Mouse (Mus musculus): ENCODE data around the gene Ccnf.
A peak's percentile ranks its signal among the peaks of the same experiment; 100 is the strongest.

Ccnf gene

GRCm38 (mm10) chr17:24251320-24252069, at the start of gene Ccnf:
Gene Ccnf, minus strand, starts transcription at chr17:24251484.
- DNase-seq (ENCODE audit: low read depth, low spot score): peak; percentile 96

DNA sequence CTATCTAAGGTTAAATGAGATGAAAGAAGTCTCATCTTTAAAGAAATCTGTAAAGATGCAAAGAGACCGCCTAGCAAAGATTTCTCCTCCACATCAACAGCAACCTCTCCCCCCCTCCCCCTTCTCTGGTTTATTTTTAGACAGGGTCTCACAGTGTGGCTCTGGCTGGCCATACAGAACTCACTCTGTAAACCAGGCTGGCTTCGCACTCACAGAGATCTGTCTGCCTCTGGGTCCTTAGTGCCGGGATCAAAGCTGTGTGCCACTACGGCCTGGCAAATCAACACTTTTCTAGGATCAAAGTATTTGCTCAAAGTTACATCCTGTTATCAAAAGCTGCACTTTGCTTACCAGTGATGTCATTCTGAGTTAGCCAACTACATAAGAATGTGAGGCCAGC, 49.4 kb upstream of the Ccnf start:
- DNase-seq (ENCODE audit: low read depth, low spot score): no peak

GRCm38 (mm10) chr17:24289338-24289737, 38.1 kb upstream of the Ccnf start:
- DNase-seq (ENCODE audit: low read depth, low spot score): no peak

DNA sequence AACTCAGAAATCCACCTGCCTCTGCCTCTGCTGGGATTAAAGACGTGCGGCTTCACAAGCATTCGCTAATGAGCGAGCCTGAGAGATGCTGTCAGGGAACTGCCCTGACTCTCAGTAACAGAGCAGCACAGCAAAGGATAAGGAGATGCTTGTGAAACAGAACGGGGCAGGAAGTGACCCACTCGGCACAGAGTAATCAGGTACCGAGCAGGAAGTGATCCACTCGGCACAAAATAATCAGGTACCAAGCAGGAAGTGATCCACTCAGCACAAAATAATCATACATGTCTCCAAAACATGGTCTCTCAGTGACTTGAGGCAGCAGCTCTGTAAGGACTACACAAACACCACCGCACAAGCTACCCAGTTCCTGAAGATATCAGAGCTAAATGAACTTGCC, 37.2 kb upstream of the Ccnf start:
- DNase-seq (ENCODE audit: low read depth, low spot score): no peak

- no peak for DNase-seq (ENCODE audit: low read depth, low spot score)
These were observed 34.4 kb upstream of the Ccnf start for GRCm38 (mm10) chr17:24285680-24286079.

DNA sequence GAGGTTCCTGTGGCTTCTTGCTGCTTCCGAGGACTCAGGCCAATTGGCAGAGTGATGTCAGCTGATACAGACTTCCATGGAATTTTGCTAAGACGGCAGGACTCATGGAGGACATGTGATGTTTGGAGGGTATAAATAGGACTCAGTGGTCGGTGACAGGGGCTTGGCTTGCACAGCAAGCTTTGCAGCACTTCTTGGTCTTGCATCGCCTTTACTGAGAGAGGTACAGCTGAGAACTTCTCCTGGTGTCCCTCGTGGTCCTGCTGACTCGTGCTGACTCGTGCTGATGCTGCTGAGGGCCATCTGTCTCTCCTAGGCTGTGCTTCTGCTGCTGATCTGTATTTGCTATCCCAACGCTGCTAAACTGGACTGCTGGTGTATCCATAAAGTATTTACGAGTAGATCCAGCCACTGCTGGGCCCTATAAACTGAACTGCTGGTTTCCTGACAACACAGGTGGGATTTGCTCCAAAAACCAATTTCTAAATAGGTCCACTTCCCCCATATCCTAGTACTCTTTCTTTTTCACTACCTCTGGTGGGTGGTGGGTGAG, 32.1 kb upstream of the Ccnf start:
- peak; percentile 47 for DNase-seq (ENCODE audit: low read depth, low spot score)

DNA sequence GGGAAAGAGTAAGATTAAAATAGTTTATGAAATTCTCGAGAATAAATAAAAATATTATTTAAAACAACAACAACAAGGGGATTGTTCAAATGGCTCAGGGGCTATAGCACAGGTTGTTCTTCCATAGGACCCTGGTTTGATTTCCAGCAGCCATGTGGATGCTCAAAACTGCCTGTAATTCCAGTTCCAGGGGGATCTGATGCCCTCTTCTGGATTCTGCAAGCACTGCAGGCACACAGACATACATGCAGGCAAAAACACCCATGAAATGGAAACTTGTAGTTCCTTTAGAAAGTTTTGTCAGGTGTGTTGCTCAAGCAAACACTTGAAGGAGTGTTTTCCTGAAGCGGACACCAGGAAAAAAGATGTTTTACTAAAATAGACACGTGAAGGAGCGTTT, 31.4 kb upstream of the Ccnf start:
- DNase-seq (ENCODE audit: low read depth, low spot score): no peak

GRCm38 (mm10) chr17:24279907-24280306, 28.6 kb upstream of the Ccnf start:
- DNase-seq (ENCODE audit: low read depth, low spot score): no peak

DNA sequence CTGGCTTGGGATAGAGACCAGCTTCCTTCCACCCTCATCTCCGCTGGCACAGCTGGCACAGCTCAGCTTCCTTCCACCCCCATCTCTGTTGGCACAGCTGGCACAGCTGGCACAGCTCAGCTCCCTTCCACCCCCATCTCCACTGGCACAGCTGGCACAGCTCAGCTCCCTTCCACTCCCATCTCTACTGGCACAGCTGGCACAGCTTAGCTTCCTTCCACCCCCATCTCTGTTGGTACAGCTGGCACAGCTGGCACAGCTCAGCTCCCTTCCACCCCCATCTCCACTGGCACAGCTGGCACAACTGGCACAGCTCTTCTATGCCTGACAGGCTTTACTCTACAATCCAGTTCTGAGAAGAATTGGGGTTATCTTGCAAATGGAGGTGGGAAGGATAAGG, 15.8 kb upstream of the Ccnf start:
- no peak for DNase-seq (ENCODE audit: low read depth, low spot score)

DNA sequence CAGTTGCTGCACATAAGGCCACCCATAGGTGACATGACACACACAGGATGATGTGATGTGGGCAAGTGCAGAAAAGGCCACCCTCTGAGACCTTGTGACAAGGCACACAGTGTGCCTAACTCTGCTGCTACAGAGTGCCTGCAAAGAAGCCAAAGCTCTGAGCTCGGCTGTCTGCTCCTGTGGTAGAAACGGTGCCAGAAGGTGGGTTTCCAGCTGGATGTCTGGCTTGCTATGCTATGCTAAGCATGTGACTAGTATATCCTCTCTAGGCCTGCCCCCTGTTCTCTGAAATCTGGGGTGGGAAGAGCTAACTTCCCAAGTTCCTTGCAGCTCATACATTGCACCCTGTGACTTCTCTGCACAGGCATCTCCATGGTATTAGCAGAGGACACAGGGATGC, 13.5 kb upstream of the Ccnf start:
- no peak for DNase-seq (ENCODE audit: low read depth, low spot score)

DNA sequence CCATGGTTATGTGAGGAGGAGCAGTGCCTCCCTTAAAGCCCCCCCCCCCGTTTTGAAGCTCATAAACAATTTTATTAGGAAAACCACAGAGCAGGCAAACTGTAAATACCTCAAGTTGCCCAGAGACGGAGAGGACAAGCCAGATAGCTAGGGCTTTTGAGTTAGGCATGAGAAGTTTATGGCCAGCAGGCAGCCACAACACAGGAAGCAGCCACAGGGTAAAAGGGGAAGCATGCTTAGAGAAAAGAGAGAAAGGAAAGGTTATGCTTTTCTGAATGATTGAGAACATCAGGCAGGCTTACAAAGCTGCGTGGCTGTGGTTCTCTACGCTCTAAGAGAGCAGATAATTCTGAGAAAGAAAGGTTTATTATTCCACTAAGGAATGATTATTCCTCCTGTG, 9.2 kb upstream of the Ccnf start:
- no peak for DNase-seq (ENCODE audit: low read depth, low spot score)

- DNase-seq (ENCODE audit: low read depth, low spot score): no peak
These were observed 8.4 kb upstream of the Ccnf start for GRCm38 (mm10) chr17:24259702-24260101.

DNA sequence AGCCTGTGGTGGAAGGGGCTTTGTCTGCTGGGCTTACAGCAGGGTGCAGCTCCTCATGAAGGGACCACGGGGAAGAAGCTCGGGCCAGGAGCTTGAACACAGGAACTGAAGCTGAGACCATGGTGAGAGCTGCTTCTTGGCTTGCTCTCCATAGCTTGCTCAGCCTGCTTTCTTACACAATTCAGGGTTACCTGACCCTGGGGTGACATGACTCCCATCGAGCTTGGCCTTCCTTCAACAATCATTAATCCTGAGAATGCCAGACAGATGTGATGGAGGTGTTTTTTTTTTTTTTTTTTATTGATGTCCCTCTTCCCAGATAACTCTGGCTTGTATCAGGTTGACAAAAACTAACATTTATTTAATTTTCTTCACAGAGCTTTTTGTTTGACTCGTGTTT, 7.7 kb upstream of the Ccnf start:
- no peak for DNase-seq (ENCODE audit: low read depth, low spot score)

- DNase-seq (ENCODE audit: low read depth, low spot score): no peak
These were observed 1.0 kb upstream of the Ccnf start for GRCm38 (mm10) chr17:24252329-24252728.

DNA sequence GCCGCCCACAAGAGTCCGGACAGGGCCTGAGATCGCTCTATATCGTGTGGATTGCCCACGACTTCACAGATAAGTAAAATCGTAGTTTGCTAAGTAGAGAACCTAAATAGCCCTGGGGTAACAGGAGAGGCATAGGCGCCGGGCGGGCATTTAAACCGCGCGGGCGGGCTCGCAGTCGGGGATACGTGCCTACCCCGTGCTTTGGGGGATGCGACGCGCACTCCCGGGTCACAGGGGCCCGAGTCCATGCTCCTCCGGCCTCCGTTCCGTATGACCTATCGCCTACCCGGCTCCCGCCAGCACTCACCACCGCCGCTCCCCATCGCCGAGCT, 330 bp downstream of the Ccnf start:
- no peak for DNase-seq (ENCODE audit: low read depth, low spot score)

DNA sequence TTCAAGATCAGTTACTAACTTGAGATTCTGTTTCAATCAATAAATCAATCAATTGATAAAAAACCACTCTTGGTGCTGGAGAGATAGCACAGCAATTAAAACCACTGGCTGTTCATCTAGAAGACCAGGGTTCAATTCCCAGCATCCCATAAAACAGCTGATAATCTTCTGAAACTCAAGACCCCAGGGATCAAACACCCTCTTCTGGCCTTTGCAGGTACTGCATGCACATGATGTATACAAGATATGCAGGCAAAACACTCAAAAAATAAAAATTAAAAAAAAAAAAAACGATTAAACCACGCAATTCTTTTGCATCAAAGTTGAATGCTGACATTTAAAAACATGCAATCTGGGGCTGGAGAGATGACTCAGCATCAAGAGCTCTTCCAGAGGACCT, 2.6 kb downstream of the Ccnf start:
- DNase-seq (ENCODE audit: low read depth, low spot score): no peak

- DNase-seq (ENCODE audit: low read depth, low spot score): no peak
These were observed 7.2 kb downstream of the Ccnf start for GRCm38 (mm10) chr17:24244061-24244460.

DNA sequence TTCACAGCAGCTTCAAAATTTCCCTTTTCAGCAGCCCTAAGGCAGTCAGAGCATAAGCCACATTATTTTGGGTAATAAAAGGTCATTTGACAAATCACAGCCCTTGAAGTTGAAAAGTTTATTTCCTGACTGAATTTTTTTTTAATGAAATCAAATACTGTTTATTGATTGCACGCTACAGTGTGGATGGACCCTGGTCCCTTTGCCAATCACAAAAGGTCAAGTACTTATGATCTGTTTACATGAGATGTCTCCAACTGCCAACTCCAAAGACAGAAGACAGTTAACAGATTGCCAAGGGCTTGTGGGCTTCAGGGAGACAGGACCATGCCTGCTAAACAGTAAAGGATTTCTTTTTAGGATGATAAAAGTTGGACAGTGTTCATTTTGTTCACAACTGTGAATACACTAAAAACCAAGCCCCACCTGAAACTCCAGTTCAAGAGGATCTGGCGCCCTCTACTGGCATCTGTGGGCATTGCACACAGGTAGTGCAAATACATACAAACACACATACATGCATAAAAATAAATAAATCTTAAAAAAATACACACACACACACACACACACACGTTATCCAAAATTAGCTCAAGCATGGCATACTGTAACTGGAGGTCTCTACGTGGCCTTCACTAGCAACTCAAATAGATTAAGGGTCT, 7.8 kb downstream of the Ccnf start:
- DNase-seq (ENCODE audit: low read depth, low spot score): no peak

- DNase-seq (ENCODE audit: low read depth, low spot score): no peak
These were observed 14.4 kb downstream of the Ccnf start for GRCm38 (mm10) chr17:24236921-24237320.

- DNase-seq (ENCODE audit: low read depth, low spot score): no peak
These were observed 14.8 kb downstream of the Ccnf start for GRCm38 (mm10) chr17:24236479-24236878.

GRCm38 (mm10) chr17:24227941-24228340, 23.3 kb downstream of the Ccnf start:
- no peak for DNase-seq (ENCODE audit: low read depth, low spot score)

- no peak for DNase-seq (ENCODE audit: low read depth, low spot score)
These were observed 24.6 kb downstream of the Ccnf start for GRCm38 (mm10) chr17:24226721-24227120.

GRCm38 (mm10) chr17:24225851-24226250, 25.4 kb downstream of the Ccnf start:
- no peak for DNase-seq (ENCODE audit: low read depth, low spot score)

Data from skeletal muscle tissue, adult 2 months (tissue).